Mouse (Mus musculus): ENCODE data around the gene Zfyve19.

Zfyve19 gene

GRCm38 (mm10) chr2:119208344-119209175, at the start of gene Zfyve19, which contains the start of gene Dnajc17:
Zfyve19 (plus strand) TSS chr2:119208617.
Dnajc17 (minus strand) TSS chr2:119208795.
- DNase-seq, result peak; percentile 91 to 94

DNA sequence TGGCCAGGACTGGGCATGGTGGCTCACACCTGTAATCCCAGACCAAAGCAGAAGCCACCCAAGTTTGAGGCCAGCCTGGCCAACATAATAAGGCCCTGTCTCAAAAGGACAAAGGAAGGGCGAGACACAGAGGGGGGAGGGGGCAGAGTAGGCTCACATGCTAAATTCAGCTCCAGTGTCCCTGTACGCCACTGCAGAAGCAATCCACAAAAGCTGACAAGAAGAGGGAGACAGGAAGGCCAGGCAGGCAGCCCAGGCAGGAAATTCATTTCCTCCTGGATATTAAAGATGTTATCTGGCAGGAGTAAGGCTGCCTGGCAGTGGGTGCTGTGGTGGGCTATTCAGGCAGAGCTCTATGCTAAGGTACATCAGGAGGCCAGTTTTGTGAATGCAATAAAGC, 47.2 kb upstream of the Zfyve19 start:
- no peak for DNase-seq

DNA sequence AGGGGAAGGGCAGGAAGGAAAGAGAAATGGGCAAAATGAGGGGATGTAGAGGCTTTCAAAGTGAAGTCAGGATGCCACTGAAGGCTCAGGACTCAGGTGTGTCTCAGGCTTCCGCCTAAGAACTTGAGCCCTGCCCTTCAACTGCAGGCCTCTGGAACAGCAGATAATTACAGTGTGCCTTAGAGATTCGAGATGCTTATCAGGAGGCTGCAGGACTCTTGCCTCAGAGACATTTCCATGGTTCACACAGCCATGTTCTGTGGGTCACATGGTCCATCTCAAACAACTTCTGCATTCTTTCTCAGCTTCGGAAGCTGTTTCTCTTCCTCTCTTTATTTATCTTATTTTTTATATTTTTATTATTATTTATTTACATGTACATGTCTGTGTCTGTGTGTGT, 45.3 kb upstream of the Zfyve19 start:
- no peak for DNase-seq

DNA sequence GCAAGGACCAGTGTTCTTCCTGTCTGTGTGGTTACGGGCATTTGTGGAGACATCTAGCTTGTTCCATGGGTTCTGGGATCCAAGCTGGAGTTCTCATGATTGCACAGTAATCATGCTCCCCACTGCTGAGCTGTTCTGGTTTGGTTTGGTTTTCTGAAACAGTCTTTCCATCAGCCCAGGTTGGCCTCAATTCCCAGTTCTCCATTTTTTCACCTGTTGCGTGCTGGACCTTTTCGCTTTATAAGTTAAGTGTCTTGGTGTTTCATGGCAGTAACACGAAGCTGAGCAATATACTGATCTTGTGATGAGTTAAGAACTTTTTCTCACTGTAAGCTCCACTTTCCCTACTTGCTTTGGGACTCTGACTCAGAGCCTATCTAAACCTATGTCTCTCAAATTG, 44.4 kb upstream of the Zfyve19 start:
- no peak for DNase-seq

DNA sequence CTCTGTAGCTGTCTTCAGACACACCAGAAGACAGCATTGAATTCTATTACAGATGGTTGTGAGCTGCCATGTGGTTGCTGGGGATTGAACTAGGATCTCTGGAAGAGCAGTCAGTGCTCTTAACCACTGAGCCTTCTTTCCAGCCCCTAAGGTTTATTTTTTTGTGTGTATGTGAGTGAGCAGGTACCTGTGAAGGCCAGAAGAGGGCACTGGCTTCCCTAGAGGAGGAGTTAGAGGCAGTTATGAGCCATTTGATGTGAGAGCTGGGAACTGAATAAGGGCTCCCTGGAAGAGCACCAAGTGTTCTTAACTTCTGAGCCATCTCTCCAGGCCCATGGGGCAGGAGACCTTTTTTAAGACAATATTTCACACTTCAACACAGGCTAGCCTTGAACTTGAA, 43.0 kb upstream of the Zfyve19 start:
- no peak for DNase-seq

DNA sequence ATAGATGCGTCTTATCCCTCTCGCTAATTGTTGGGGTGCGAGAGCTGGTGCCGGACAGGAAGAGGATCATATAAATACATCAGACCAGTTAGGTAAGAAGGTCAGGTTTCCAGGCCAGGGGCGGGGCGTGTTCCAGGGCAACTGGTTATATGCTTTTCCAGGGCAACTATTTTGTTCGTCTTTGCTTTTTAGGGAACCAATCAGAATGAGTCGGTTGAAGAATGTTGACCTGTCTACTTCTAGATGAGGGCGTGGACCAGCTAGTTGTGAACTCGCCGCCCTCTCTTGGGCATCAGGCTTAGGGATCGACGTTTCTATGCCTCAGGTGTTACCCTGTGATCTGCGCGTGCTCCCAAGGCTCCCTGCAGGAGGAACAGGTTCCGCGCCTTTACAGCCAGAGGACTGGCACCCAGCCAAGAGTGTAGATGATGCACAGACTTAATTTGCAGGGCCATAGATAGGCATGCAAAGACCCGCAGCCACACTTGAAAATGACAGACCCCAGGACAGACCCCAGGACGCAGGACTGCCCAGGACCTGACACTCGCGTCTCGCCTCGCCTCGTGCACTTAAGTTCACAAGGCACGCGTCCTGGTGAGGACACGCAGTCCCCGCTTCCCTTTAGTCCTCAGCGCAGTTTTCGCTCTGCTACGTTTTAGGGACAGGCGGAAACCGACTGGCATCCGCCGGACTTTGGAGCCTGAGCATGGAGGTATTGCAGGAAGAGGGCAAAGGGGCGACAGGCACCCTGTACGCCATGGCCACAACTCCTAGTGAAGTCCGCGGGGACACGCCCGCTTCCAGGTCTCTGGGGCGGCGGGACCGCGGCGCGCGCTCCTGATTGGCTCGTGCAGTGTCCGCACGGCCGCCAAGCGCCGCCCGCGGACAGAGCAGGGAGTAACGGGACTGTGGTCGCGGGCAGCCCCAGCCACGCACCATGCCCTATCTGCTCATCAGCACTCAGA, 41.2 kb upstream of the Zfyve19 start, which contains the start of gene Gchfr:
Gene Gchfr, plus strand, starts transcription at position 873 of the 965 bp plus-strand sequence.
- DNase-seq, result peak in 1 of 2 experiments; percentile 13

DNA sequence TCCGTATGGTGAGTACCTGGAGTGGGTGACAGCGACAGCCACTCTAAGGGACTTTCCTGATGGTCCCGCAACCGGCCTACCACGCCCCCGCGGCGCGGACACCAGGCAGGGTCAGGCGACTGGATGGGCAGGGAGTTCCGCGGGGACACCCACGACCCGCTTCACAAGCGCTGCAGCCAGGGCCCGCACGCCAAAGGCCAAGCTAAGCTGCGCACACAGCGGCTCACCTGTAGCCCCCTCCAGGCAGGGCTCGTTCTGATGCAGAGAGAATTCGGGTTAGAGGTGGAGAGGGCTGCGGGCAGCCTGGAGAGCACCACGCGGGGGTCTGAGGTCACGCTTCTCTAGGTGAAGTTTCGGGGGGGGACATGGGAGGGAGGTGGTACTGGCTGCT, 40.6 kb upstream of the Zfyve19 start:
- no peak for DNase-seq

- no peak for DNase-seq
Observed at GRCm38 (mm10) chr2:119170282-119170681, 38.1 kb upstream of the Zfyve19 start.

- no peak for DNase-seq
Observed at GRCm38 (mm10) chr2:119171574-119171973, 36.8 kb upstream of the Zfyve19 start.

- DNase-seq, result no peak
Observed at GRCm38 (mm10) chr2:119172446-119172845, 36.0 kb upstream of the Zfyve19 start.

GRCm38 (mm10) chr2:119172862-119173576, 35.4 kb upstream of the Zfyve19 start:
- DNase-seq, result no peak

DNA sequence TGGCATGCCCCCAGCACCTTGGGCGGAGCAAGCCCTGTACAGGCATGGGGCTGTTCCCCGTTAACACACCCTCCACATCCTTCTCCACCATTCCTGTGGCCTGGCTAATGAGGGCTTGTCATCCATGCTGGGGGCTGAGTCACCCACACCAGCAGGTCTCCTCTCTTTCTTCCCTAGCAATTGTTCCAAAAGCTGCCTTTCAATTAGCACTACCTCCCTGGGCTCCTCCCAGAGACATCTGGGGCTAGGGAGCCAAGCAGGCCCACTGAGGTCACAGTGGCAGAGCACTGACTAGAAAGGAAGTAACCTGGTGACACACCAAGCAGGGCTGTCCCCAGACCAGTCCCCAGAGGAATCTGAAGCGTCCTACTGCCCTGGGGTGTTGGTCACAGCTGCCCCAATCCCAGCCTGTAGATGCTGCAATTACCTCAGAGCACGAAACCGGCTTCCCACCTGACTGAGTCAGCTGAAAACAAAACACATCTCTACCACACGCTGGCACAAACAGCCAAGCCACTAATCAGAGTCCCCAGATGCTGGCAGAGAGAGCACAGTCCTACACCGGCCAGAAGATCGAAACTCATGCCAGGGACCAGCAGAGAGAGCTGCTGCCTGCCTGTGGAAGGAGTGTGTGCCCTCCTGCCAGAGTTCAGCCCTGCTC, 34.3 kb upstream of the Zfyve19 start, which contains the start of gene Gm14137:
Gene Gm14137, plus strand, starts transcription at position 519 of the 661 bp plus-strand sequence.
- DNase-seq, result no peak

- no peak for DNase-seq
Observed at GRCm38 (mm10) chr2:119174866-119175265, 33.6 kb upstream of the Zfyve19 start.

GRCm38 (mm10) chr2:119175614-119176013, 32.8 kb upstream of the Zfyve19 start:
- DNase-seq, result no peak

DNA sequence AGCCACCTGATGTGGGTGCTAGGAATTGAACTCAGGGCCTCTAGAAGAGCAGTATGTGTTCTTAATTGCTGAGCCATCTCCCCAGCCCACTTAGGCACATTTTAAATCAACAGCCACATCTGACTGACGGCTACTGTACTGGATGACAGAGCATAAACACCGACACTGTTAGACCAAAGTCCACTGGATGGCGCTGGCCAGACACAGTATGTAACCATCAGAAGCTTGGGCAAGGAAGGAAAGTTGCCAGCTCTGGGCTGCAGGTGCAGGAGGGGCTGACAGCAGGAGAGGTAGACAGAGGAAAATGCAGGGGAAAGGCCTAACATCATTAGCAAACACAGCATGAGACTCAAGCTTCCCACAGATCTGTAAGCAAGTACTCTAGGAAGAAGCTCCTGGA, 31.7 kb upstream of the Zfyve19 start:
- no peak for DNase-seq

DNA sequence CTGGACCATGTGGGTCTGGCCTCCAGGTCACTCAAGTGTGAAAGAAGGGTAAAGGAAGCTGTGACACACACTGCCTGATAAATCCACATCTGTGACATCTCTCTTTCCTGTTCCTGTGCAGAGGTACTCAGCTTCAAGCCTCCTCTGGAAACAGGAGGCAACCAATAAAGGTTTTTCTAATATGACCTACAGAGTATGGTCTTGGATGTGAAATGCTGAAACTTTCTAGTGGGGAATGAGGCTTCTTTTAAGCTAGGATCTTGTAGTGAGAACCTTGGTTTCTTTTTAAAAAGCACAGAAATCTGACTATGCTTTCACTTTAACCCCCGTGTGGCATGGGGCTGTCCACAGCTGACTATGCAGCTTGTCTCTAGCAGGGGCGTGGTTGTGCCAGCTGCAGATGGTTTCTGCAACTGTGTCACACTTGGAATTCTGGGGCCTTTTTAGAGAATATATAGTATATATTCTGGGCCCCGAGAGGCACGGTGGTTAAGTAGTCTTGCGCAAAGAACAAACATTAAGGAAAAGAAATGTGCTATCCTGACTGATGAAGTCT, 31.0 kb upstream of the Zfyve19 start:
- DNase-seq, result no peak

DNA sequence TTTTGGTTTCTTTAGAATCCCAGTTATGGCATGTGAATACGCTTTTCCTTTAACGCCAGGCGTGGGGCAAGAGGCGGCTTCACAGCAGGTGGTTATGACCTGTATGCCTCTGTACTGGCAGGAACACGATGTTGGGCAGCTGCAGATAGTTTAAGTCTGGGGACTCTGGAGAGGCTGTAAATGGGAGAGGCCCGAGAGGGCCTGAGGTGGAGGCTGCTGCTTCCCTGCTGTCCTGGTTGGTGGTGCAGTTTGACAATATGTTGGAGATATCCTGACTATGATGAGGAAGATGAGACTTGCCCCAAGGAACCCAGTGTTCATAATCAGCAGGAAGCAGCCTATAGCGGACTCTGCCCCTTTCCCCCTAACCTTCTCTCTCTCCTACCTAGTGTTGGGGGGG, 25.5 kb upstream of the Zfyve19 start:
- DNase-seq, result no peak

DNA sequence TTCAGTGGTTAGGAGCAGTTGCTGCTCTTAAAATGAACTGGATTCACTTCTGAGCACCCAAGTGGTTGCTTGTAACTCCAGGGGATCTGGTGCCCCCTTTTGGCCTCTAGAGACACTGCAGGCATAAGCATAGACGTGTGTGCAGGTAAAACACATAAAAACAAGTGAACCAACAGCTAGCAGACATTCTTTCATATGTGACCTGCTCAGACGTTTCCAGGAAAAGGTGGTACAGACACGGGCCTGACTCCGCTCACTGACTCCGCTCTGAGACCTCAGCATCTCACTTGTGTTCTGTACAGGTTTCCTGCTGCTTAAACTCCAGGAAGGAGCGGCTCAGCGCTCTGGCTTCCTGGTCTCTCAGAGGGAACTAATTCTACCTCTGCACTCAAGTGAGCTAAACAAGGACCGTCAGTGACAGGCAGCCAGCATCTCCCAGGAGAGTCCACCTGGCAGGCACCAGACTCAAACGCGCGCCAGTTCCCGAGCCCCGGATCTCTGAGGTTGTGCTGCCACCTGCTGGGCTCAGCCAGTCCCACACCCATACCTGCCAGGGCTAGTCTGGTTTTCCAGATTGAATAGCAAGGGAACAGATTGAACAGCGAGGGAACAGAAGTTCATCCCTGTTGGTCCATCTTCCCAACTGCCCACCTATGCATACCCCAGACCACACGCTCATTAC, 19.2 kb upstream of the Zfyve19 start:
- peak; percentile 77 to 85 for DNase-seq

GRCm38 (mm10) chr2:119190969-119191368, 17.4 kb upstream of the Zfyve19 start:
- no peak for DNase-seq

DNA sequence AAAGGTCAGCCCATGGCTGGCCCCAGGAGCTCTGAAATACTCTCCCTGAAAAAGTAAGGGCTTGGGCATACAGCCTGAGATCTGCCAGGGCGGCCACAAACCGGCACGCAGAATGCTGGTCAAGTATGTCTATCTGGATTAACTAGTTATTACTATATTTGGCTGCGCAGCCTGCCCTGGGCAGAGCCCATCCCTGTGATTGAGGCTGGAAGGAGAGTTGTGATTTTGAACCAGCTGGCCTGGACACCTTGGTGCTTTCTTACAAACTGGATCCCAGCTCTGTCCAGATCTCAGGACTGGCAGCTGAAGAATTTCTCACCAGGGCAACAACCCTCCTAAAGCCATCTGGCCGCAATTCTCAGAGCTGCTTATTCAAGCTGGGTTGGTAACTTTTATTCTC, 14.3 kb upstream of the Zfyve19 start:
- DNase-seq, result no peak

Measured in thymus, postnatal 36 days (tissue).